Mouse (Mus musculus) CH12F3 (cell line): Measurements from ENCODE around the gene Abca2.
"Not testable (repeated sequence)": the region's sequence is repeated elsewhere in the genome, so short reads cannot be mapped to it uniquely, and the experiment has no call there.

Experiments
- in situ Hi-C: fragments of 300-500 bp; cut with MboI; formaldehyde crosslinking; loops from 2 replicates; pipeline ENCODE4 v1.14.3; 2020; ENCODE audit warnings: low sequenced_read_pairs

Gene Abca2

DNA sequence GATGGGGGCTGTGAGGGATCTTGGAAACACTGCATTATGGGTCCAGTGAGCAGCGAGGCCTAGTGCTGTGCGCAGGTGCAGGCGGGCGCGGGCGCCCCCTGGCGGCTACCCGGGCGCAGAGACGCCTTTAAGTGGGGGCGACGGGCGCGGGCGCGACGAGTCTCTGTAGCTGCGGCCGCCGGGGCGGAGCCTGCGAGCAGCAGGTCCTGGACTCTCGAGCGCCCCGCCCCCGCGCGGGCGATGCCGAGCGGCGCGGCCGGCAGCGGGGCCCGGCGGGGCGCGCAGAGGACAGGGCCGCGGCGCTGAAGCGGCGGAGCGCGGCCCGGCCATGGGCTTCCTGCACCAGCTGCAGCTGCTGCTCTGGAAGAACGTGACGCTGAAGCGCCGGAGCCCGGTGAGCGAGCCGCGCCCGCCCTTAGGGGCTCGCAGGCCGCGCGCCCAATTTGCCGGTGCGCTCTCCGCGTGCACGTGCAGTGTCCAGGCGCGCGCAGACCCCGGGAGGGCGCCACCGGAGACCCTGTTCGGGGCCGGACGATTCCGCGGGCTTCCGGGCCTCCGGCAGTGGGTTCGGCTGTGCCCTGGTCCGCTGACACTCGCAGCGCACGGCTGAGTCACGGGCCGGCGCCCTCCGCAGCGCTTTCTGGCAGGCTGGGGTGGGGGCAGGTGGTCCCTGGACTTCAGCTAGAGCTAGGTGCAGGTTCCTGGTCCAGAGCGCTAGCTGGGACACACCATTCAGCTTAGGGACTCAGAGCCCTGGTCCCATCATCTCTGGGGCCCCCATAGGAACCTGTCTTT, at the start of gene Abca2:
Abca2 (plus strand) TSS at position 262 of the 795 bp plus-strand sequence.
- in situ Hi-C loops: no loop called here

DNA sequence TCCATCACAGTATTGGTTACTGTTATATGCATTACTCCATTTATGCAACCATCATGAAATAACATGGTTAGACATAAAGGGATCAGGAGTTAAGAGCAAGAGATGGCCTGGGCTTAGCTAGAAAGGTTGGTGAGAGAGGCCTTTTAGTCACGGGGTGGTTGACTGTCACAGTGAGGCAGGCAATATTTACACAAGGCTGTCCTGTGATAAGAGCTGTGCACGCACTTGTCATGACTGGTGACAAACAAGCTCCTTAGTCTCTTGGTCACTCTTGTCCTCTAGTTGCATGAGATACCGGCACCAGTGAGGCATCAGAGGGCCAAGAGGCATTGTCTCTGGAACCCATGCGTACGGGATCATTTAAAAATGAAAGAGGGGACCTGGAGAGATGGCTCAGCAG, 44.0 kb upstream of the Abca2 start:
- in situ Hi-C loops: no loop called here

DNA sequence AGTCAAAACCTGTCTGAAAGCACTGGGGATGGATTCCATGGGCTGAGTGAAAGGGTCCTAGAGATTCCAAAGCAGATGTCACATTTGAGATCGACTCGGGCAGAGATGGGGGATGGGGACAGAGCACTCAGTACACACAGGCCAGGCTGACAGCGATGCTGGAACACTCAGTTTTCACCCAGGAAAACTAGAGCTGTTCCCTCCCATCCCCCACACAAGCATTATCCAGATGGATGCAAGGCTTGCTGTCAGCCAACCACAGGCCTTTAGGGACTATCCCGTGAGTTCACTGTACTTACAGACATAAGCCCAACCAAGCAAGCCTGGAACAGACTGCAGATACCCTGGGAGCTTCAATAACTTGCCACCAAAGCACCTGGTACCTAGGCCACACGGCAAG, 37.2 kb upstream of the Abca2 start:
- in situ Hi-C loops: no loop called here

DNA sequence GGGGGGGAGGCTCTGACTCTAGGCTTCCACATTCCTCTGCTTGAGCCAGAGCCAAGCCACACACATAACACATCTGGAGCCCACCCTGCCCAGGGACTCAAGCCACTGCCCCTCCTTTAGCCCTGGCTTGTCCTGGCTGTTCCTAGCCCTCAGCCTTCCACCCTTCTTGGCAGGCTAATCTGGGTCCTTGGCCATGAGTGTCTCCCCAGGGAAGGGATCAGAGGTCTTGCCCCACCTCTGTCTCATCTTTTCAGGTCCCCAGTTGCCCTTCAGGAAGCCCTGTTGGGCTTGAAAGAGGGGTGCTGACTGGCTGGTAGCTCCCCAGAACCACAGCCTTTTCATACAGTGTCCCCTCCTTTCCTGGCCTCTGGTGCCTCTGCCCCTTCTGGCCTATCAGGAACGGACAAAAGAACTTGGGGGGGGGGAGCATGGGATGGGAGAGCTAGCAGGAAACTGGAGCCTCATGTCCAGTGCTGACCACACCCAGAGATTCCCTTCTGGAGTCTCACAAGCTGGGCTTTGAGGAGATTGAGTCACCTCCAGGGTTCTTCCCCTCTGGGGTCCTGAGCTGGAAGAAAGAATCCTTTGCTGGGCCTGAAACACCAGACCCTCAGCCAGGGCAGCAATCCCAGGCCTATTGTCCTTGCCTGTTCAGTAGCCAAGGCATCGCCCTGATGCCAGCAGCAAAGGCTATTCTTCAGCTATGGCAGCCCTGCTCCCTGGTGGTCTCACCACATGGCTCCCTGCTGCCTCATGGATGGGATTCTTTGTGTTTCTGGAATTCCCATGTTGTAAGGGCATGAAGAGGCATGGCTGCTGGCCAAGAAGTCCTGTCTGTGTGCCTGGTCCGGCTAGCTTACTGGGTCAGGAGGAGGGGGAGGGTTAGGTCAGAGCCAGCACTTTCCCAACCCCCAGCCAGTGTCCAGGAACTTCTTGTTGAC, 34.0 kb upstream of the Abca2 start:
- in situ Hi-C loops: no loop called here

DNA sequence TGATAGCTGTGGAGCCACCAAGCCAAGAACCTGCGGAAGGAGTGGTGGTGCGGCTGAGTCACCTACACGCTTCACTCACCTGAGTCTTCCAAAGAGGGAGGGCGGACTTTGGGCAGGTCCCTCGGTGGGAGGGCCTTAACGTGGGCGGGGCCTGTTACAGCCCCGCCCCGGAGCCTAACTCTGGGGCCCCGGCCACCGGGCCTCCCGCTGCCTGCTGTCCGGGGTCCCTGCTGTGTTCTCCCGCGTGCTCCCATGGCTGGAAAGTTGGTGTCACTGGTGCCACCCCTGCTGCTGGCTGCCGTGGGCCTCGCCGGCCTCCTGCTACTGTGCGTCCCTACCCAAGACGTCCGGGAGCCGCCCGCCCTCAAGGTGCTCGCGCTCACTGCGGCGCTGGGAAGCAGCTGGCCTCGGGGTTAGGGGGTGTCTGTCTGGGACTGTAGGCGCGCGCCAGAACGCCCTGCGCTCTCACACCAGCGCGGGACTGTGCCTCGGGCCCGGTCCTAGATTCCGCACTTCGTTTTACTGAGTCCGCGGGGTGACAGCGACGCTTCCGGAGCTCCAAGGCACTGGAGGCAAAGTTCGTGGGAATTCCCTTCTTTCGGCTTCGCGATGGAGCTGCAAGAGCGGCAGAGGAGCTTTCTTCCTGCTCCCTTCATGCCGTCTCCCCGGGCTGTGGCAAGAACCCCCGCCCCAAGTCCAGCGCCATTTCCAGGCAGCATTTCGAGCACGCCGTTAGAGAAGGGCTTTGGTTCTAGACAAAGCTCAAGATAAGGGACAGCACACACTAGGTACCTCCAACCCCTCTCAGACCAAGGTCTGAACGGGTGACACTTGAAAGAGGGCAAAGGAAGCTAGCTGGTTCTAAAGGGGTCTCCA, 32.5 kb upstream of the Abca2 start, which contains the start of gene Entpd2:
Entpd2 (plus strand) TSS at position 154 of the 876 bp plus-strand sequence.
- in situ Hi-C loops: no loop called here

DNA sequence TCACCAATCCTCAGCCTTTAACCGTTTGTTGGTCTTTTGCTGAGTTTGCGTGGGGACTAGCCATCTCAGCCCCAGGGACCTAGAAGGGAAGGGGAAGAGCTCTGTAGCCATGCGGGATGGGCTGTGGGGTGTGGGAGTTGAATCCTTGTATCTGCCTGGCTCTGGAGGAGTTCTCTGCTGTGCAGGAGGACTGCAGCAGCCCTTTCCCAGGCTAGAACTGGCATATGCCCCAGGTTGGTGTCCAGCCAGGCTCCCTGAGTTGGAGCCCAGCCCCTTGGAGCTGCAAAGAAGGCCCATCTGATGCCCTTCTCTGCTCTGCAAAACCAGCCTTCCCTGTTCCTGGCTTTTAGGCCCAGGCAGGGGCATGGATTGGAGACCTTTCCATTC, 31.9 kb upstream of the Abca2 start:
- in situ Hi-C loops: no loop called here

DNA sequence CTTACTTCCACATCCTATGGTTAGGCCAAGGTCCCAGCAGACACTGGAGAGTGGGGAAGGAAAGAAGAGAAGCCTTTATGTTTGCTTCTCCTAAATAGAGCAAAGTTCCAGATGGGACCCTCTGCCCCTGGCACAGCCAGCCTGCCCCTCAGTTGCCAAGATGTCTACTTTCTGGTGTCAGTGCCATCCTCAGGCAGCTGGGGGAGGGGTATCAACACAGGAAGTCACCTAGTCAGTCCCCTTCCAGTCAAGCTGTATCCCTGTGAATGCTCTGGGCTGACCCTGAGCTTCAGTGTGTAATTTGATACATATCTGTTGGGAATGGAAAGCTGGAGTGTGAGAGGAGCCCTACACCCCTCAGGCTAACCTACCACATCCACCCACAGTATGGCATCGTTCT, 31.5 kb upstream of the Abca2 start:
- in situ Hi-C loops: no loop called here

DNA sequence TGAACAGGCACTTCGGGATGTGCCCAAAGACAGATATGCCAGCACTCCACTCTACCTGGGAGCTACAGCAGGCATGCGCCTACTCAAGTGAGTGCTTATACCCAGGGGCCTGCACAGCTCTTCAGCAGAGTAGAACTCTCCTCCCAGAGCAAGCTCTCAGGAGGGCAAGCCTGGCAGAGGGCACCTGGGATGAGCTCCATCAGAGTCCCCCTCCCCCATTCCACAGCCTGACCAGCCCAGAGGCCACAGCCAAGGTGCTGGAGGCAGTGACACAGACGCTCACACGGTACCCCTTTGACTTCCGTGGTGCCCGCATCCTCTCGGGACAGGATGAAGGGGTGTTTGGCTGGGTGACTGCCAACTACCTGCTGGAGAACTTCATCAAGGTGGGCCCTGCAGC, 30.4 kb upstream of the Abca2 start:
- in situ Hi-C loops: no loop called here

DNA sequence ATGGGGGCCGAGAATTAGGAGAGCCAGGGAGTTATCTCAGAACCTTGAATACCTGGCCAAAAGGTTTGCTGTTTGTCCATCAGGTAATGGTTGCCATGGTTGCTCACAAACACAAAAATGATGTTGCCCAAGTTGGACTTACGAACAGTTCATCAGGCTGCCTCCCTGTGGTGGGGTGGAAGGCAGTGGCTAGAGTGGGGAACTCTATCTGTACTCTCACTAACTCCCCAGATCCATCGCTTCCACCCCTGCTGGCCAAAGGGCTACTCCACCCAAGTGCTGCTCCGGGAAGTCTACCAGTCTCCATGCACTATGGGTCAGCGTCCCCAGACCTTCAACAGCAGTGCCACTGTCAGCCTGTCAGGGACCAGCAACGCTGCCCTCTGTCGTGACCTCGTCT, 29.5 kb upstream of the Abca2 start, which contains the start of gene Npdc1:
Npdc1 (plus strand) TSS at position 301 of the 400 bp plus-strand sequence.
- in situ Hi-C loops: no loop called here

DNA sequence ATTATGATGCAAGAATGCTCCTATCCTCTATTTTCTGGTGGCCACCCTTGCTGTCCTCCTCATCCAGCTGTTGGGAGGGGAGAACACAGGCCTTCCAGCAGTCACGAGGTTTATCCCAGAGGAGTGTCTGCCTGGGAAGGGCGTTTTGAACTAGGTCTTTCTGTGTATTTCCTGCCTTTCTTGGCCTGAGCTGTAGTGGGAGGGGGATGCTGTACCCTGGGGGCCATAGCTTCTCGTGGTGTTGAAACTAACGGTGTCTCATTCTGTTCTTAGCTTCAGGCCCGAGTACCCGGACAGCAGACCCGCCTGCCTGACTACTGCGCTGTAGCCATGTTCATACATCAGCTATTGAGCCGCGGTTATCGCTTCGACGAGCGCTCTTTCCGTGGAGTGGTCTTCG, 28.2 kb upstream of the Abca2 start:
- in situ Hi-C loops: no loop called here

DNA sequence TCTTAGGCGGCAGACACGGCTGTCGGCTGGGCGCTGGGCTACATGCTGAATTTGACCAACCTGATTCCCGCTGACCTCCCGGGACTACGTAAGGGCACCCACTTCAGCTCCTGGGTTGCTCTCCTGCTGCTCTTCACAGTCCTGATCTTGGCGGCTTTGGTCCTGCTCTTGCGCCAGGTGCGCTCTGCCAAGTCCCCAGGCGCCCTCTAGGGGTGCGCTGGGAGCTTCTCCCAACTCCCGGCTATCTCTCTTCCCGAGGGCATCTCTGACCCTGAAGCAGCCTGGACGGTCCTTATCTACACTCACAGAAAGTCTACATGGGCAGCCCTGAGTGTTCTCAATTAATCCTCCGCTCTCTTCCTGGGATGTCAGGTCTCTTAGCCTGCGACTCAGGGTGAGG, 27.7 kb upstream of the Abca2 start:
- in situ Hi-C loops: no loop called here

DNA sequence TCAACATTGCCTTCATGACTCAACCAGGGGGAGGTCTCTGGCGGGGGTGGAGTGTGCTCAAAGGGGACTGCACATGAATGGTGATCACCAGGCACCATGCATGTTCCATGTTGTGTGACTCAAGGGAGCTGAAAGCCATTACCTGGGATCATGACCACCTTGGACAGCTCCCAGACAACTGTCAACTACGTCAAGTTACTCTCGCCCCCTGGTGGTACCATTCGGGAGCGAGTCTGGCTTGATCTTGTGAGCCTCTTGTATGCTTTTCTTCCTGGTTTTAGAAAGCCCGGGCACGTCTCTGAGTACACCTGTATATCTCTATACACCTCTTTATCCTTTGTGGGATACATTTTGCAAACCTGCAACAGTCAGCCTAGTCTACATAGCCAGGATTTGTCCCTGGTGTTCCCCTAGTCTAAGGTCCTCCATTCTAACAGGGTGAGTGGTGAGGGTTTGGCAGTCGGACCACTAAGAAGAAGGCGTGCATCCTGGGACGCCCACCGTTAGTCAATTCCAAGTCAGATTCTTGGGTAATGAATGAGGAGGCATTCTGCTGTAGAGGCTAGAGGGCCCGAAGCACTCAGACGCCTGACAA, 26.0 kb upstream of the Abca2 start:
- in situ Hi-C loops: no loop called here

DNA sequence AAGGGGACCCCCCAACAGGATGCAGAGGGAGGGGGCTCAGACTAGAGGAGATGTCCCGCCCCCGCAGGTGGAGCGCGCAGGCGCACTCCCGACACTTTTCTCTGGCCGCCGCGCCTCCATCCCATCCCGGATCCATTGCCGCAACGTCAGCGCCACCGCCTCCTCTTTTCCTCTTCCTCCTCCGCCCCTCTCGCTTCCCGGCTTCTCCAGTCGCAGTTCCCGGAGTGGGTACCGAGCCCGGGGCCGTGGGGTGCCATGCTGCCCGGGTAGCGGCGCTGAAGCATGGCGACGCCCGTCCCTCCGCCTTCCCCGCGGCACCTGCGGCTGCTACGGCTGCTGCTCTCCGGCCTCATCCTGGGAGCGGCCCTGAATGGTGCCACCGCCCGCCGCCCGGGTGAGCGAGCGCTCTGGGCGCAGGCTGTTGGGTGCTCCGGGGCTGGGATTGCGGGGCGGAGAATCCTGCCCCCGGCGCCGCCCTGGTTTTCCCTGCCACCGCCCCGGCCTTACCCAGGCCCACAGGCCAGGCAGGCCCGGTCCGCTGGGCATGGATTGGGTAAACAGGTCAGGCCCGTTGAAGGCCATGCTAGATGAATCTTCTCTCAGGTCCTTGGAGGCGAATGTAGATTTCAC, 25.4 kb upstream of the Abca2 start:
- in situ Hi-C loops: no loop called here

DNA sequence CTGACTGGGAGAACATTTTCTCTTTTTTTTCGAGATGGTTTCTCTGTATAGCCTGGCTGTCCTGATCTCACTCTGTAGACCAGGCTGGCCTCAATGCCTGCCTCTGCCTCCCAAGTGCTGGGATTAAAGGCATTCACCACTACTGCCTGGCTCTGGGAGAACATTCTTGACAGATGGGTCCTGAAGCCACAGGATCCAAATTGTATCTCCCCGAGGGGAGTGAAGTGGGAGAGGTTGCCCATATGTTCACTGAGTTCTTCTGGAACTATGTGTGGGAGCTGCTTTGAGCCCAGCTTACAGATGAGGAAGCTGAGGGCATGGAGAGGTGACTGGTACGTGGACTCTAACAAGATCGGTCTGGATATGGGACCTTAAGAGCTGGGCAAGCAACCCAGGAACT, 24.5 kb upstream of the Abca2 start:
- in situ Hi-C loops: no loop called here

DNA sequence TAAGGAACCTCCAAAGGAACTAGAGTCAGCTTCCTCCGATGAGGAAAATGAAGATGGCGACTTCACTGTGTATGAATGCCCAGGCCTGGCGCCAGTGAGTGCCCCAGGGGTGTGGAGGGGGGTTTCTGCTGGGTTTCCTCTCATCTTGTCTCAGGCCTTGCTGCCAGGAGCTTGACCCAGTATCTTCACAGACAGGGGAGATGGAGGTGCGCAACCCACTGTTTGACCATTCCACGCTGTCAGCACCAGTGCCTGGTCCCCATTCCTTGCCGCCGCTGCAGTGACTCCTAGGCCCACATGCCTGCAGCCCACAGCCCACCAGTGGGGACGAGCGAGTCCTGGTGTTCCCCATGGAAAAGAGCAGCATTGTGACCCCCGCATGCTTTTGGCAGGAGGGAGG, 19.6 kb upstream of the Abca2 start:
- in situ Hi-C loops: no loop called here

DNA sequence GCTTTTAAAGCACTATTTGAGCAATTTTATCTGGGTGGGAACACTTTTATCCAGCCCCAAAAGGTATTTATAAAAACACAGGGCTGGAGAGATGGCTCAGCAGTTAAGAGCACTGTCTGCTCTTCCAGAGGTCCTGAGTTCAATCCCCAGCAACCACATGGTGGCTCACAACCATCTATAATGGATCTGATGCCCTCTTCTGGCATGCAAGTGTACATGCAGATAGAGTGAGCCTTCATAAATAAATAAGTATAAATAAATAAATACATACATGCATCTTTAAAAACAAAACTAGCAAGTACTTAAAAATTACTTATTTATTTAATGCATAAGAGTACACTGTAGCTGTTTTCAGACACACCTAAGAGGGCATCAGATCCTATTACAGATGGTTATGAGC, 15.1 kb upstream of the Abca2 start:
- in situ Hi-C loops: not testable (repeated sequence)

DNA sequence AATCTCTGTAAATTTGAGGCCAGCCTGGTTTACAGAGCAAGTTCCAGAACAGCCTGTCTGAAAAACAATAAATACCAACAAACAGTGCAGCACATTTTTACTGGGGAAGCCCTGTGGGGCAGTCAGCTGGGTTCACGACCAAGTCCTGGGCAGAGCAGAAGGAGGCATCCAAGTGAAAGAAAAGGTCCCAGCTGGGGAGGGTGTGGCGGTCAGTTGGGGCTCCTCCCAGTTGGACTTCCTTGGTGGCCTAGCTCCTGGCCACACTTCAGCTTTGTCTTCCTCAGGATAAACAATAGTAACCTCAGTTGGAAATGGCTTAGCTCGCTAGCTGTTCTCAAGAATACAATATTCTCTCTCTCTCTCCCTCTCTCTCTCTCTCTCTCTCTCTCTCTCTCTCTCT, 11.1 kb upstream of the Abca2 start:
- in situ Hi-C loops: no loop called here

DNA sequence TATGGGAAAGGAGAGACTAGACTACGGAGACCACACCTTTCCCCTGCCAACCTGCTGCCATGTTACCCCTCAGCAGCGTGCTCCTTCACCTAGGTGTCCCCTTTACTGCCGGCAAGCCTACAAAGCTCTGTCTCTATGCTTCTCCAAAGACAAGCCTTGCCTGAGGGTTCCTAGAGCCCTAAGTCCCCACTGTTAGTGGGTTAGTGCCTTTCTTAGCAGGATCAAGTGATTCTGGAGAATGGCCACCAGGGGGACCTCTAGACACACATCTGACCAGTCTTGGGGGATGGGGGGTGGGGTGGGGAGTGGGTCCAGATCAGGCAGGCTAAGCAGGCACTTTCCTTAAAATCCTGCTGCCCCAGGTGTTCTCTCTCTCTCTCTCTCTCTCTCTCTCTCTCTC, 6.6 kb upstream of the Abca2 start:
- in situ Hi-C loops: no loop called here

DNA sequence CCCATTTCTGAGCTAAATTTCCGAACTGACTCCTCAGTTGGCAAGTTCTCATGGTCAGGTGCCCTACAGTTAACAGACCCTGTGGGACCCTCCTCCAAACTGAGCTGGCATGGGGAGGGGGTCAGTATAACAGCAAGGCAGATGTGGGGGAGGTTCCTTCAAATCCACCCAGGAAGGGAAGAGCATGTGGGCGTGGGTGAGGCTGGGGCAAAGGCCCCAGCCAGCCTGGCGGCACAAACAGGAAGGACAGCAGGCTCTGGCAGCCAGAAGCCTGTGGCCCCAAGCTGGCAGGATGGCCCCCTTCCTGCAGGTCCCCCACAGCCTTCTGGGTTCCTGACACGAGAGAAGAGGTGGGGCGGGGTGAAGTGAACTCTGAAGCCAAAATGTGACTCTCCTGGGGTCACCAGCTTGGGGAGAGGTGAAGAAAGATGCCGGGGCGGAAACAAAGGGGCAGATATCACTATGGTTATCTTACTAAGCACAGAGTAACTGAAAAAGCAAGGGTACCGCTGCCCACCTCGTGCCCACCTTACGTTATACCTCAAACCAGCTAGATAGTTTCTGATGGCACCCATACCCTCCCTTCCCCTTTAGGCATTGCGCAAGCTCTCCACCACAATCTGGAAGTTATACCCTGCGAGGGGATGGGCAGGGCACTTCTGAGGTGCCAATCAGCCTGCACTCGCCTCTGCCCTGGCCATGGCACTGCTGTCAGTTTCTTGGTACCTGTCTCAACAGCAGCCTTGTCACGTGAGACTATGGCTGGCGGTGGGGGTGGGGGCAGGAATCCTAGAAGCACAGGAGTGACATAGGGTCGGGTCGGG, 5.7 kb upstream of the Abca2 start, which contains the start of gene Fut7:
Fut7 (plus strand) TSS at position 681 of the 824 bp plus-strand sequence.
- in situ Hi-C loops: no loop called here
